Comparison of ENCODE assay signal across 8 mouse cellular contexts in genomic region chr2:167219154-167219775, GRCm38 (mm10). TPM values are rescaled to one million over a fixed set of nuclear protein-coding genes. Genes with fewer than 3 reads are reported as not detected.
DNase-seq lines count a peak whose midpoint lies in the region; ATAC-seq and TF ChIP-seq lines count a peak whose summit lies in the region.

No protein-coding gene starts in this region.

- no peak overlapping the region for H3K9ac ChIP-seq in forebrain, postnatal 0 days
- peak overlapping the region; percentile 53; the same call in 1 of the 2 replicates for H3K9ac ChIP-seq in hindbrain, embryonic 13.5 days

- H3K4me2 ChIP-seq in forebrain, postnatal 0 days (ENCODE audit: low read depth), result peak overlapping the region; percentile 29; the same call in 1 of the 2 replicates
- peak overlapping the region; percentile 35 for H3K4me2 ChIP-seq in hindbrain, embryonic 13.5 days

- H3K27ac ChIP-seq in forebrain, postnatal 0 days (ENCODE audit: low read depth, low read length), result no peak overlapping the region
- no peak overlapping the region for H3K27ac ChIP-seq in hindbrain, embryonic 13.5 days

- H3K9me3 ChIP-seq in forebrain, postnatal 0 days (ENCODE audit: low read length), result no peaks in the 10 kb centered on the region
- no peaks in the 10 kb centered on the region for H3K9me3 ChIP-seq in hindbrain, embryonic 13.5 days

- 42% methylated on average over 8 of the region's 8 CpGs for WGBS in forebrain, postnatal 0 days
- 50% methylated on average over 8 of the region's 8 CpGs for WGBS in hindbrain, embryonic 13.5 days

- peak; percentile 95 for ATAC-seq in forebrain, postnatal 0 days
- ATAC-seq in hindbrain, embryonic 13.5 days (ENCODE audit: low FRiP score), result peak; percentile 77

- H3K4me3 ChIP-seq in forebrain, postnatal 0 days (ENCODE audit: low read depth, low read length), result no peak overlapping the region
- H3K4me3 ChIP-seq in hindbrain, embryonic 13.5 days, result no peak overlapping the region

- no peaks in the 10 kb centered on the region for H3K4me1 ChIP-seq in forebrain, postnatal 0 days (ENCODE audit: insufficient read depth)
- H3K4me1 ChIP-seq in hindbrain, embryonic 13.5 days (replicated peaks), result peaks cover 2% of the 10 kb centered on the region; the same call in 1 of the 2 replicates

- peak; percentile 98 for TF ChIP-seq CTCF in forebrain, postnatal 0 days (IDR thresholded peaks at IDR 0.05; ENCODE audit: low read depth)

- H3K36me3 ChIP-seq in forebrain, postnatal 0 days (ENCODE audit: insufficient read depth), result no peaks in the 10 kb centered on the region
- H3K36me3 ChIP-seq in hindbrain, embryonic 13.5 days, result no peaks in the 10 kb centered on the region

- DNase-seq in MN1 (ENCODE audit: low spot score), result peak; percentile 92
- DNase-seq in cerebellum, adult 11-12 months, result peak; percentile 76
- DNase-seq in forebrain, postnatal 0 days, result peak; percentile 94
- peak; percentile 89 to 93 for DNase-seq in layer of hippocampus, postnatal 14 days (ENCODE audit: low spot score in 2 of 2)
- peak; percentile 77 to 87 for DNase-seq in lung, postnatal 4 days
- peak; percentile 93 to 95 for DNase-seq in right cerebral cortex, adult 2 months (ENCODE audit: low spot score in 2 of 2)
- DNase-seq in urinary bladder, adult 2 months (ENCODE audit: low spot score), result peak; percentile 47

- no peaks in the 10 kb centered on the region for H3K27me3 ChIP-seq in forebrain, postnatal 0 days (ENCODE audit: insufficient read depth, low read length)
- no peaks in the 10 kb centered on the region for H3K27me3 ChIP-seq in hindbrain, embryonic 13.5 days

RNA-seq across cellular contexts. Expression of gene Ptgis, which starts 21.1 kb away (rescaled TPM):
- total RNA-seq in forebrain, postnatal 0 days (2014; rRNA removed), result 2.5 and 4.0 TPM in 2 replicates
- polyA plus RNA-seq in forebrain, postnatal 0 days (2015; fragmentation: Nextera tagmentation; extraction: Ambion mirVana), result 2.5 and 2.8 TPM in 2 replicates
- 5.8 and 6.5 TPM in 2 replicates for polyA plus RNA-seq in hindbrain, embryonic 13.5 days (2015; fragmentation: Nextera tagmentation; extraction: Ambion mirVana)
- 1 to 10 TPM; 1.3 to 2.1 TPM for total RNA-seq in layer of hippocampus, postnatal 14 days (2021)
- polyA plus RNA-seq in urinary bladder, adult 2 months (2012; rRNA removed), result 98.4 and 106 TPM in 2 replicates

RNA-seq across cellular contexts. Expression of gene Kcnb1, which starts 29.3 kb away (rescaled TPM):
- total RNA-seq in forebrain, postnatal 0 days (2014; rRNA removed), result 15.5 and 21.8 TPM in 2 replicates
- polyA plus RNA-seq in forebrain, postnatal 0 days (2015; fragmentation: Nextera tagmentation; extraction: Ambion mirVana), result 2.9 and 4.1 TPM in 2 replicates
- polyA plus RNA-seq in hindbrain, embryonic 13.5 days (2015; fragmentation: Nextera tagmentation; extraction: Ambion mirVana), result 2.2 and 2.4 TPM in 2 replicates
- total RNA-seq in layer of hippocampus, postnatal 14 days (2021), result 10 to 100 TPM; 62.0 to 69.6 TPM
- polyA plus RNA-seq in urinary bladder, adult 2 months (2012; rRNA removed), result 6.7 and 11.9 TPM in 2 replicates

Comparison
In these comparisons a context has a peak if more than half of its experiments do, and no peak if none do; other contexts are left out.
1. RNA of gene Ptgis, which starts 21.1 kb away (polyA plus RNA-seq): 98.4 to 106 TPM in urinary bladder, adult 2 months; 5.8 to 6.5 TPM in hindbrain, embryonic 13.5 days and 2.5 to 2.8 TPM in forebrain, postnatal 0 days; every median in the first group is over 10 times any median in the second.
2. Peak in every context shown above with its lines, with median percentiles within 50 percentile points of each other: DNase-seq.